Mouse (Mus musculus): ENCODE data around the gene Dixdc1. TPM values are rescaled to one million over a fixed set of nuclear protein-coding genes. Genes with fewer than 3 reads are reported as not detected.
A peak's percentile ranks its signal among the peaks of the same experiment; 100 is the strongest.
"Not testable (repeated sequence)": the region's sequence is repeated elsewhere in the genome, so short reads cannot be mapped to it uniquely, and the experiment has no call there.

Dixdc1 gene
- polyA plus RNA-seq, 1 experiment, result 3.3 TPM

- no peak for DNase-seq (ENCODE audit: low read depth)
Observed at GRCm38 (mm10) chr9:50658391-50658790, 80.9 kb downstream of the Dixdc1 start.

GRCm38 (mm10) chr9:50650503-50650902, 88.8 kb downstream of the Dixdc1 start:
- no peak for DNase-seq (ENCODE audit: low read depth)

- no peak for DNase-seq (ENCODE audit: low read depth)
Observed at GRCm38 (mm10) chr9:50646826-50647370, 92.4 kb downstream of the Dixdc1 start.

GRCm38 (mm10) chr9:50634270-50634669, 105.0 kb downstream of the Dixdc1 start:
- no peak for DNase-seq (ENCODE audit: low read depth)

GRCm38 (mm10) chr9:50633059-50633458, 106.3 kb downstream of the Dixdc1 start:
- DNase-seq (ENCODE audit: low read depth), result no peak

GRCm38 (mm10) chr9:50632016-50632688, 107.2 kb downstream of the Dixdc1 start:
- no peak for DNase-seq (ENCODE audit: low read depth)

- not testable (repeated sequence) for DNase-seq (ENCODE audit: low read depth)
Observed at GRCm38 (mm10) chr9:50630903-50631302, 108.4 kb downstream of the Dixdc1 start.

- DNase-seq (ENCODE audit: low read depth), result no peak
Observed at GRCm38 (mm10) chr9:50617794-50618330, 121.5 kb downstream of the Dixdc1 start.

- peak; percentile 31 for DNase-seq (ENCODE audit: low read depth)
Observed at GRCm38 (mm10) chr9:50616766-50617603, 122.3 kb downstream of the Dixdc1 start, which contains the start of the genes Pih1d2 and Nkapd1. Gene Pih1d2, plus strand, starts transcription at chr9:50617321. Gene Nkapd1, minus strand, starts transcription at chr9:50617464.

GRCm38 (mm10) chr9:50616161-50616560, 123.2 kb downstream of the Dixdc1 start:
- no peak for DNase-seq (ENCODE audit: low read depth)

Other genes with a start within 250 kb of the Dixdc1 start
- 33.1 and 40.7 TPM in 2 replicates for gene Plet1, start 245.0 kb downstream of the Dixdc1 start, polyA plus RNA-seq (2012; rRNA removed)
- gene Pts, start 210.8 kb downstream of the Dixdc1 start, polyA plus RNA-seq (2012; rRNA removed), result 50.6 and 51.6 TPM in 2 replicates
- gene Il18, start 184.7 kb downstream of the Dixdc1 start, polyA plus RNA-seq (2012; rRNA removed), result 2.7 and 3.5 TPM in 2 replicates
- 0.34 and 0.79 TPM in 2 replicates for gene Bco2, start 184.3 kb downstream of the Dixdc1 start, polyA plus RNA-seq (2012; rRNA removed)
- not detected in 2 replicates for gene Tex12, start 178.2 kb downstream of the Dixdc1 start, polyA plus RNA-seq (2012; rRNA removed)
- 162 and 250 TPM in 2 replicates for gene Sdhd, start 135.7 kb downstream of the Dixdc1 start, polyA plus RNA-seq (2012; rRNA removed)
- 246 and 300 TPM in 2 replicates for gene Timm8b, start 135.6 kb downstream of the Dixdc1 start, polyA plus RNA-seq (2012; rRNA removed)
- 3.5 and 5.2 TPM in 2 replicates for gene Pih1d2, start 122.2 kb downstream of the Dixdc1 start, polyA plus RNA-seq (2012; rRNA removed)
- gene Nkapd1, start 122.1 kb downstream of the Dixdc1 start, polyA plus RNA-seq (2012; rRNA removed), result 6.1 and 7.7 TPM in 2 replicates
- gene Dlat, start 79.7 kb downstream of the Dixdc1 start, polyA plus RNA-seq (2012; rRNA removed), result 46.0 and 58.7 TPM in 2 replicates
- gene 2310030G06Rik, start 7.0 kb upstream of the Dixdc1 start, polyA plus RNA-seq (2012; rRNA removed), result 22.3 and 24.6 TPM in 2 replicates
- 157 and 293 TPM in 2 replicates for gene Cryab, start 11.8 kb upstream of the Dixdc1 start, polyA plus RNA-seq (2012; rRNA removed)
- gene Hspb2, start 12.8 kb upstream of the Dixdc1 start, polyA plus RNA-seq (2012; rRNA removed), result 17.6 and 28.4 TPM in 2 replicates
- gene Fdxacb1, start 28.7 kb upstream of the Dixdc1 start, polyA plus RNA-seq (2012; rRNA removed), result 6.3 TPM in 2 replicates
- gene Alg9, start 35.5 kb upstream of the Dixdc1 start, polyA plus RNA-seq (2012; rRNA removed), result 38.9 and 55.4 TPM in 2 replicates
- gene 1110032A03Rik, start 36.0 kb upstream of the Dixdc1 start, polyA plus RNA-seq (2012; rRNA removed), result 109 and 170 TPM in 2 replicates
- 48.4 and 49.0 TPM in 2 replicates for gene Ppp2r1b, start 105.8 kb upstream of the Dixdc1 start, polyA plus RNA-seq (2012; rRNA removed)

Data from gonadal fat pad, adult 2 months (tissue).